Mouse (Mus musculus): ENCODE measurements around the gene Rdh16f1. TPM values are rescaled to one million over a fixed set of nuclear protein-coding genes. Genes with fewer than 3 reads are reported as not detected.
"Not testable (repeated sequence)": the region's sequence is repeated elsewhere in the genome, so short reads cannot be mapped to it uniquely, and the experiment has no call there.

The Rdh16f1 gene
- polyA plus RNA-seq, 2 experiments, result 0.03 to 0.11 TPM

DNA sequence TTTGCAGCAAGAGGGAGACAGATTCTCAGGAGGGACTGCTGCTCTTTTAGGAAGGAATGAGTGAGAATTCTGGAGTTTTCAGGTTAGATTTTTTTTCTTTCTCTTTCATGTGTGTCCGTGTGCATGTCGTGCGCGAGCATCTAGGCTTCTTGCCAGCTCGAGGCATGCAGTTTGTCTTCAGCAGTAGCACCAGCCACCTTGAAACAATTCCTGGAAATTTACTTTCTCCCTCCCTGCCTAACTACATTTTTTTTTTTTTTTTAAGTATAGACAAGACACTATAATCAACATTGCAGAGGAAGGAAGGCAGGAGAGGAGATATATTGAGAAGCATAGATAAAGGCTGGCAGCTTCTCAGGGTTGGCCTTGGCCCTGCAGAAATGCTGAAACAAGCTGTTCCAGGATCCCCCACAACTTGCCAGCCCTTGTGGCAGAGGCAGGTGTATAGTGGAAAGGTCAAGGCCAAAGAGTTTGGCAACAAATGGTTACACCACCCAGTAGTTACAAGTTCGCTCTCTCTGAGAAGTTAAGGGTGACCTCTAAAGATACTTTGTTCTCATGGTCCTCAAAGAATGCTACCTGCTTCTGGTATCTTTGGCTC lies 4.9 kb upstream of the Rdh16f1 start:
- 39% methylated on average over 6 of the region's 6 CpGs for WGBS (ENCODE audit: insufficient replicate concordance)
- H3K27me3 ChIP-seq (ENCODE audit: control insufficient read depth, insufficient read depth, low read length), result no peaks in the 10 kb centered on the region
- H3K9me3 ChIP-seq (ENCODE audit: control insufficient read depth, low read length), result no peaks in the 10 kb centered on the region
- no peak overlapping the region for H3K4me2 ChIP-seq (ENCODE audit: low read depth)
- H3K4me3 ChIP-seq (ENCODE audit: insufficient read depth in 1 of 2, low read depth in 2 of 2, low read length in 2 of 2), result no peak overlapping the region
- TF ChIP-seq CTCF (IDR thresholded peaks at IDR 0.05; ENCODE audit: low read depth), result no peak
- no peak for TF ChIP-seq EP300 (IDR thresholded peaks at IDR 0.05; ENCODE audit: low read depth)
- no peak overlapping the region for H3K9ac ChIP-seq (replicated peaks)
- ATAC-seq (ENCODE audit: insufficient read depth) (no peak; the same call in 1 of the 2 replicates), DNase-seq (ENCODE audit: low read depth in 3 of 3, low spot score in 3 of 3) (no peak)
- H3K36me3 ChIP-seq (replicated peaks; ENCODE audit: control insufficient read depth, insufficient read depth, low read depth), result no peaks in the 10 kb centered on the region
- H3K27ac ChIP-seq, result no peak overlapping the region
- peaks cover 10 to 27% of the 10 kb centered on the region in 2 experiments for H3K4me1 ChIP-seq (replicated peaks; ENCODE audit: control insufficient read depth in 2 of 2, insufficient read depth in 2 of 2, low read length in 1 of 2)

DNA sequence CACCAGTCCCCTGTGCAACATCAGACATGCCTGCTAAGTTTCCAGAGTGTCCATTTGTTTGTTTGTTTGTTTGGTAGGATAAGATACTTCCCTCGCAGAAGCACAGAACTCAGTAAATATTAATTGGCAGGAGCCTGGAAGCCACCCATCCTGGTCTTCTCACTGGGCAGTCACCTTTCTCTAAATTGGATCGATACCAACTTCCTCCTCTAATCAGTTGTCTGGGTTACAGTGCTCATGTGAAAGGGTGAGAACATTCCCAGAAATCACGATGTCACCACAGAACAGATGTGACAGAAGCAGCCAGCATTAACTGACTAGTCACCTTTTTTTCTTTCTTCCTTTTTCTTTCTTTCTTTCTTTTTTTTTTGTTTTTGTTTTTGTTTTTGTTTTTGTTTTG lies 4.3 kb upstream of the Rdh16f1 start:
- H3K4me1 ChIP-seq (replicated peaks; ENCODE audit: control insufficient read depth in 2 of 2, insufficient read depth in 2 of 2, low read length in 1 of 2), result peaks cover 10 to 25% of the 10 kb centered on the region in 2 experiments
- 31% methylated on average over 3 of the region's 3 CpGs for WGBS (ENCODE audit: insufficient replicate concordance)
- no peak for ATAC-seq (ENCODE audit: insufficient read depth)
- no peak overlapping the region for H3K27ac ChIP-seq
- H3K36me3 ChIP-seq (replicated peaks; ENCODE audit: control insufficient read depth, insufficient read depth, low read depth), result no peaks in the 10 kb centered on the region
- TF ChIP-seq EP300 (IDR thresholded peaks at IDR 0.05; ENCODE audit: low read depth), result no peak
- no peak for TF ChIP-seq CTCF (IDR thresholded peaks at IDR 0.05; ENCODE audit: low read depth)
- no peaks in the 10 kb centered on the region for H3K9me3 ChIP-seq (ENCODE audit: control insufficient read depth, low read length)
- H3K9ac ChIP-seq (replicated peaks), result no peak overlapping the region
- DNase-seq (ENCODE audit: low read depth in 3 of 3, low spot score in 3 of 3), result no peak
- no peak overlapping the region for H3K4me2 ChIP-seq (ENCODE audit: low read depth)
- H3K4me3 ChIP-seq (ENCODE audit: insufficient read depth in 1 of 2, low read depth in 2 of 2, low read length in 2 of 2), result no peak overlapping the region
- H3K27me3 ChIP-seq (ENCODE audit: control insufficient read depth, insufficient read depth, low read length), result no peaks in the 10 kb centered on the region

DNA sequence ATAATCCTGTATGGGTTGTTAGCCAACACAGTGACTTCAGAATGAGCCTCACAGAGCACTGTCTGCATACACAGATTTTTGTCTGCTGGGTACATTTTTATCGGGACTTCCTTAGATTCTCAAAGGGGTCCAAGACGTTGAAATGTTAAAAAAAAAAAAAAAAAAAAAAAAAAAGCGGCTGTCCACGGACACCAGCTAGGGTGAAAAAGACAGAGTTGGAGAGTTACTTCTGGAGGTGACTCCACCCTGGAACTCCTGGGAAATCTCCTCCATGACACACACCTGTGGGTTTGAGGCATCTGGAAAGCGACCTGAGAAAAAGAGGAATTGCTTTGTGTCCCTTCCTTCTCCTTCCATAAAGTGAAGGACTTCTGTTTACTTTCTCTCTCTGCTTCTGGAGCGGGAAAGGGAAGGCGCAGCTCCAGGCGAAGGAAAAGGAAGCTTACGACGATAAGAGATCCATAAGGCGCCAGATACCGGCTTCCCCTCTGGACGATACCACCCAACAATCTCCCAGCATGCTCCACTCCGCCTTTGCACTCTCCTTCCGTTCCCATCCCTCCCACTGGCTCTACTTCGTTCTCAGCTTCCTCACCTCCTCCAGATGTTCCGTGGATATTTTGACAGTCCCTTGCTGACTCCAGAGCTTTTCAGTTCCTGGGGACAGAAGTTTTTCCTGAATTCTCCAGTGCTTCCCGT lies 3.7 kb upstream of the Rdh16f1 start:
- TF ChIP-seq EP300 (IDR thresholded peaks at IDR 0.05; ENCODE audit: low read depth) (no peak), CTCF (IDR thresholded peaks at IDR 0.05; ENCODE audit: low read depth) (no peak)
- Histone ChIP-seq H3K9ac (replicated peaks) (no peak overlapping the region), H3K4me1 (replicated peaks; ENCODE audit: control insufficient read depth in 2 of 2, insufficient read depth in 2 of 2, low read length in 1 of 2) (peaks cover 10 to 27% of the 10 kb centered on the region in 2 experiments), H3K27ac (no peak overlapping the region), H3K27me3 (ENCODE audit: control insufficient read depth, insufficient read depth, low read length) (no peaks in the 10 kb centered on the region), H3K4me2 (ENCODE audit: low read depth) (peak overlapping the region; percentile 47), H3K36me3 (replicated peaks; ENCODE audit: control insufficient read depth, insufficient read depth, low read depth) (no peaks in the 10 kb centered on the region), H3K4me3 (ENCODE audit: insufficient read depth in 1 of 2, low read depth in 2 of 2, low read length in 2 of 2) (peak overlapping the region in 1 of 2 experiments; percentile 10; a peak in 2 of 4 replicates), H3K9me3 (ENCODE audit: control insufficient read depth, low read length) (no peaks in the 10 kb centered on the region)
- ATAC-seq (ENCODE audit: insufficient read depth) (peak; percentile 29; the same call in 1 of the 2 replicates), DNase-seq (ENCODE audit: low read depth in 3 of 3, low spot score in 3 of 3) (no peak)
- 15% methylated on average over 18 of the region's 18 CpGs for WGBS (ENCODE audit: insufficient replicate concordance)

DNA sequence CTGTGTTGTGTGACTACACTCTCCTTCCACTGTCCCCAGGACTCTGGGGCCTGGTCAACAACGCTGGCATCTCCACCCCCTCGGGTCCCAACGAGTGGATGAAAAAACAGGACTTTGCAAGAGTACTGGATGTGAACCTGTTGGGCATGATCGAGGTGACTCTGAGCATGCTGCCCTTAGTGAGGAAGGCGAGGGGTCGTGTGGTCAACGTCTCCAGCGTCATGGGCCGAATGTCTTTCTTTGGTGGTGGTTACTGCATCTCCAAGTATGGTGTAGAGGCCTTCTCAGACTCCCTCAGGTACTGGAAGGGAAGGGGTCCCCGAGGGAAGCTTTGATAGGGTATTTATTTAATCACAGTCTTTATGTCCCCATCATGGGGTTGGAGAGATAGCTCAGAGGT lies 3.3 kb downstream of the Rdh16f1 start:
- H3K4me2 ChIP-seq (ENCODE audit: low read depth); H3K36me3 ChIP-seq (replicated peaks; ENCODE audit: control insufficient read depth, insufficient read depth, low read depth); ATAC-seq (ENCODE audit: insufficient read depth); H3K4me3 ChIP-seq (ENCODE audit: insufficient read depth in 1 of 2, low read depth in 2 of 2, low read length in 2 of 2); H3K27ac ChIP-seq; H3K27me3 ChIP-seq (ENCODE audit: control insufficient read depth, insufficient read depth, low read length); DNase-seq (ENCODE audit: low read depth in 3 of 3, low spot score in 3 of 3); H3K9ac ChIP-seq (replicated peaks); H3K9me3 ChIP-seq (ENCODE audit: control insufficient read depth, low read length): not testable (repeated sequence)
- peaks cover 0 to 10% of the 10 kb centered on the region in 2 experiments; a peak in 2 of 4 replicates for H3K4me1 ChIP-seq (replicated peaks; ENCODE audit: control insufficient read depth in 2 of 2, insufficient read depth in 2 of 2, low read length in 1 of 2)
- WGBS (ENCODE audit: insufficient replicate concordance), result 59% methylated on average over 10 of the region's 10 CpGs

DNA sequence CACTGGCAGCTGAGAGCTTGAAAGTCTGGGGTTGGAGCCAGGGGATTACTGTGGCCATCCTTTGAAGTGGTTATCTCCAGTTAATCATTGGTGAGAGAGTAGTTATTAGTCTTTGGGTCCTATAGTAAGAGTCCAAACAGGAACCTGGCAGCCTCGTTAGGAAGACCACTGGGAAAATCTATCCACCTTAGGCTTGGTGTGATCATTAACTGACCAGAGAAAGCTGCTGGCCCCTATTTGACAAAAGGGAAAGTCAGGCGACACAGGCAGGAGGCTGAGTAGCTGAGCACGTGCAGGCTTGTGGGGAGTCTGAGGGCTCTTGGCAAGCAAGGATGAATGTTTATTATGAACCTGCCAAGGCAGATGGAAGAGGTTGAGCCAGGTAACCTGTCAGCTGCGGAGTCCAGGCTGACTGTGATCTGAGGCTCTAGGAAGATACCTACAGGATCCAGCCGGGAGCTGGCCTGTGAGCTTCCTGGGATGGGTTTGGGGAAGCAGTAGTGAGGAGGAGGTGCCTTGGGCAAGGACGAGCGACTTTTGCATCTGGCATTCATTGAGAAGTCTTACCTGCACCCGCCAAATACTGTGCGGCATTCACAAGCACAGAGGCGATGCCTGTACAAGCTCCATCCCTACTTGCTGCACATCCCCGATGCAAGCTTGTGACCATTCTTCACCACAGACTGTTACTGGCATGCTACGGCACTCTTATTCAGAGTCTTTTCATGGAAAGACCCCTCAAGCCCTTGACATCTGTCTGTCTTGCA lies 4.5 kb downstream of the Rdh16f1 start:
- H3K9me3 ChIP-seq (ENCODE audit: control insufficient read depth, low read length), result no peaks in the 10 kb centered on the region
- ATAC-seq (ENCODE audit: insufficient read depth) (peak; percentile 63), DNase-seq (ENCODE audit: low read depth in 3 of 3, low spot score in 3 of 3) (no peak)
- H3K4me1 ChIP-seq (replicated peaks; ENCODE audit: control insufficient read depth in 2 of 2, insufficient read depth in 2 of 2, low read length in 1 of 2), result peaks cover 0 to 10% of the 10 kb centered on the region in 2 experiments; a peak in 2 of 4 replicates
- H3K27ac ChIP-seq, result no peak overlapping the region
- no peak overlapping the region for H3K4me2 ChIP-seq (ENCODE audit: low read depth)
- H3K36me3 ChIP-seq (replicated peaks; ENCODE audit: control insufficient read depth, insufficient read depth, low read depth), result no peaks in the 10 kb centered on the region
- H3K27me3 ChIP-seq (ENCODE audit: control insufficient read depth, insufficient read depth, low read length), result no peaks in the 10 kb centered on the region
- H3K9ac ChIP-seq (replicated peaks), result no peak overlapping the region
- 53% methylated on average over 12 of the region's 12 CpGs for WGBS (ENCODE audit: insufficient replicate concordance)
- TF ChIP-seq EP300 (IDR thresholded peaks at IDR 0.05; ENCODE audit: low read depth) (no peak), CTCF (IDR thresholded peaks at IDR 0.05; ENCODE audit: low read depth) (no peak)
- no peak overlapping the region for H3K4me3 ChIP-seq (ENCODE audit: insufficient read depth in 1 of 2, low read depth in 2 of 2, low read length in 2 of 2)
